Mouse (Mus musculus) forebrain, embryonic 10.5 days (tissue): ENCODE data around the gene Tagln2. TPM values are rescaled to one million over a fixed set of nuclear protein-coding genes. Genes with fewer than 3 reads are reported as not detected.

Experiments used
- DNase-seq: peaks from one replicate; pipeline ENCODE4 v3.0.0-alpha.2; 2017; ENCODE audit warnings: low spot score; ENCODE audit errors: extremely low spot score
- H3K27ac ChIP-seq: fragments of 300-500 bp; sonication (generic); 2 replicates; pipeline ENCODE4 v1.5.1; 2016; ENCODE audit warnings: mild to moderate bottlenecking
- H3K27me3 ChIP-seq: fragments of 300-500 bp; sonication (generic); 2 replicates; pipeline ENCODE4 v1.6.1; 2016; ENCODE audit warnings: mild to moderate bottlenecking; ENCODE audit not compliant: poor library complexity, severe bottlenecking
- H3K36me3 ChIP-seq: fragments of 300-500 bp; sonication (generic); replicated peaks from 2 replicates; pipeline ENCODE4 v1.6.1; 2016; ENCODE audit warnings: mild to moderate bottlenecking, moderate library complexity
- H3K4me1 ChIP-seq: fragments of 300-500 bp; sonication (generic); 2 replicates; pipeline ENCODE4 v1.6.1; 2016
- H3K4me3 ChIP-seq: fragments of 300-500 bp; sonication (generic); 2 replicates; pipeline ENCODE4 v1.5.1; 2016; ENCODE audit warnings: mild to moderate bottlenecking, moderate library complexity
- H3K9me3 ChIP-seq: fragments of 300-500 bp; sonication (generic); 2 replicates; pipeline ENCODE4 v1.6.1; 2016; ENCODE audit warnings: mild to moderate bottlenecking, moderate library complexity
- WGBS: fragments of 180-500 bp; shearing (Covaris S2); methylation state at CpG from one replicate; pipeline ENCODE4 v1.1.7; 2016; 5-methylcytosine and 5-hydroxymethylcytosine counted together
- polyA plus RNA-seq: library from polyadenylated mRNA; unstranded; fragments of >200 nt; fragmentation: Nextera tagmentation; extraction: Ambion mirVana; gene quantifications from 2 replicates; pipeline ENCODE4 v1.2.1, GENCODE M21; 2016

The Tagln2 gene
- polyA plus RNA-seq, 1 experiment from 2014 or later = 71.1 TPM

- no peaks in the 10 kb centered on the region for H3K9me3 ChIP-seq
- no peak overlapping the region for H3K4me3 ChIP-seq
- no peak for DNase-seq
- 79% methylated on average over 11 of the region's 11 CpGs for WGBS
- no peaks in the 10 kb centered on the region for H3K36me3 ChIP-seq
- H3K4me1 ChIP-seq = no peaks in the 10 kb centered on the region
- H3K27ac ChIP-seq = no peak overlapping the region
- no peaks in the 10 kb centered on the region for H3K27me3 ChIP-seq
These were observed 31.5 kb upstream of the Tagln2 start for GRCm38 (mm10) chr1:172468301-172468877.

DNA sequence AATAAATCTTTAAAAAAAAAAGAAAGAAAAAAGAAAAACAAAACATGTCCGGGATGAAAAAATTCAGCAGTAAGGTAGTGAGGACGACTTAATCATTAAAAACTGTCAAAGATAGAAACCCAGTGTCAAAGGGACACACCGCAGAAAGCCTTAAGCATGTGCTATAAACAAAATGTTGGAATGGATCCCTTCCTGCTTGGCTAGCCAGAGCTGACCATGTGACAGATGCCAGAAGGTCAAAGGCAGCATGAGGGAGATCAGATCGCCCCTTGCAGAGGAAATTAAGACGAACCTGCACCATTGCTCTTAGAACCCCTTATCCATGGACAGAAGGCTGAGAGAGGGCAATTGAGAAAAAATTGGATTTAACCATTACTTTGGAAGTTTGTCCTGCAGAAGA is 30.5 kb upstream of the Tagln2 start:
- no peaks in the 10 kb centered on the region for H3K9me3 ChIP-seq
- H3K4me1 ChIP-seq = no peaks in the 10 kb centered on the region
- 90% methylated on average over 5 of the region's 5 CpGs for WGBS
- H3K27me3 ChIP-seq = no peaks in the 10 kb centered on the region
- H3K4me3 ChIP-seq = no peak overlapping the region
- H3K27ac ChIP-seq = no peak overlapping the region
- H3K36me3 ChIP-seq = no peaks in the 10 kb centered on the region
- no peak for DNase-seq

DNA sequence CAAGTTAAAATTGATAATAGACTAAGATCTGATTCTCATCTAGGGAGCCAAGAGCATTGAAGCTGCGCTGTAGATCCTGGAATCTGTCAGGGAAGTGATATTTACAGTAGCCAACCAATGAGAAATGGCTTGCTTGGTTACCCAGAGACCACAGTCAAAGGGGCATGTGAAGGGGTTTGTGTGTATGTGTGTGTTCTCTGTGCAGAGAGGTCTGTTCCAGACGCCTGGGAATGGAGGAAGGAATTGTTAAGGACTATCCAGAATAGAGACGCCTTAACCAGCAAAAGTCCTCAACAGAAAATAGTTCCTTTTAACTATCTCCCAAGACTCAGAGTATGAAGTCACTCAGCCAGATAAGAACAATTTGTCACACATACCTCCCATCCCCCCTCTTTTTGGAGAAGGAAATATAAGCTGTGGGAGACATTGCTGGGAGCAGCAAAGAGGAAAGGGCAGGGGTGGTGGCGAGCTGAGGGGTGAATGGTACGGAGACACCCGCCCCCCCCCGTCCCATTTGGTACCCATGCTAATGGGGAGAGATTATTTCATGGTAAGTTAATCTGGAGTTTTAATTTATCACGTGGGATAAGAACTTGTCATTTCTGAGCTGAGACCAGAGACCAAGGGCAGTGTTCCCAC is 29.9 kb upstream of the Tagln2 start:
- no peak overlapping the region for H3K4me3 ChIP-seq
- 73% methylated on average over 8 of the region's 8 CpGs for WGBS
- DNase-seq = no peak
- H3K27ac ChIP-seq = no peak overlapping the region
- H3K36me3 ChIP-seq = no peaks in the 10 kb centered on the region
- no peaks in the 10 kb centered on the region for H3K27me3 ChIP-seq
- no peaks in the 10 kb centered on the region for H3K4me1 ChIP-seq
- no peaks in the 10 kb centered on the region for H3K9me3 ChIP-seq

GRCm38 (mm10) chr1:172472909-172473308 is 26.9 kb upstream of the Tagln2 start:
- no peaks in the 10 kb centered on the region for H3K9me3 ChIP-seq
- H3K36me3 ChIP-seq = no peaks in the 10 kb centered on the region
- H3K27me3 ChIP-seq = no peaks in the 10 kb centered on the region
- H3K4me1 ChIP-seq = no peaks in the 10 kb centered on the region
- no peak overlapping the region for H3K27ac ChIP-seq
- DNase-seq = no peak
- no peak overlapping the region for H3K4me3 ChIP-seq

DNA sequence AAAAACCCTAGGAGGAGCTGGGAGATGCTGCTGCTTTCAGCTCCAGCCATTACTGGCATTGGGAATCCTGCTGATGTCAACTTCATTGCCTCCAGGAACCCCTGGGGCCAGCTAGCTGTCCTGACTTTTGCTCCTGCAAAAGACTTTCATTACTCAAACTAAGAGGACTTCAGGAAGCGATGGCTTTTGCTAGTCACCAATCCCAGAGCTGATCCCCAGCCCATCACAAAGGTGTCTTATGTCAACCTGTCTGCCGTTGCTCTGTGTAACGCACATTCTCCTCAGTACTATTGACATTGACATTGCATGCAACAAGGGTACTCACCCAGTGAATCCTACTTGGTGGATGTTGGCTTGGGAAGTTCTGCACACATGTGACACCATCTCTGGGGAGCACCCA is 25.7 kb upstream of the Tagln2 start:
- no peak for DNase-seq
- WGBS = 86% methylated on average over 3 of the region's 3 CpGs
- H3K9me3 ChIP-seq = no peaks in the 10 kb centered on the region

DNA sequence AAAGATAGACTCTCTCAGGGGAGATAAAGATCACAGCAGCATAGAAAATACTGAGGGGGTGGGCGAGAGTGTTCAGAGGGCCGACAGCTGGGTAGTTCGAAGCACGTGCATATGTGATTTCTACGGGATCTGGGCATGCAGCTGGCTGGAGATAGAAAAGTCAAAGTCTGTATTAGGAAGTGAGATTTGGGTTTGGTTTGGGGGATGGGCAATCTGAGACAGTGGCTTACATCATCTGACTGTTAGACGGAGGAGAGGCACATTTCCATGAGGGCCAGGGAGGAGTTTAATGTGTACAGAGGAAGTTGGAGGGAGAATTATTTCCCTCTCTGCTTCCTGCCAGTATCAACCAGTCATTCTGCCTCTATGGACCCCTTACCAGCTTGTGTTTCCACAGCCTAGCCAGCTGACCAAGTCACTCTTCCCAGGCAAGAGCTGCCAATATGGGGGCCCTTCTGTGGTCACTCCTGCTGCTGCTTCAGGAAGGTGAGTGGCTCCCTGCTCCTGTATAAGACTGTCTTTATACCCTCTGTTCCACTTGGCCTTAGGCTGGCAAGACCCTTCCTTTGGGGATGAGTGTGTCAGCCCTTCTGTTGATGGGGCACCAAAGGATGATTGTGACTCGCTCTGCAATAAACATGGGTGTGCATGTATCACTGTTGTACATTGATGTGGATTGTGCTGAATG is 24.6 kb upstream of the Tagln2 start, which contains the start of gene Slamf9:
Gene Slamf9, plus strand, starts transcription at position 305 of the 688 bp plus-strand sequence.
- Histone ChIP-seq H3K27me3 (peaks cover 9% of the 10 kb centered on the region; the same call in 1 of the 2 replicates), H3K4me1 (no peaks in the 10 kb centered on the region), H3K27ac (no peak within 1 kb of the TSS), H3K9me3 (no peaks in the 10 kb centered on the region), H3K4me3 (no peak within 1 kb of the TSS), H3K36me3 (no peaks in the 10 kb centered on the region)
- DNase-seq = no peak
- 86% methylated on average over 7 of the region's 7 CpGs for WGBS

More for the DNA sequence above, 25.7 kb upstream of the Tagln2 start:
- Histone ChIP-seq H3K36me3 (no peaks in the 10 kb centered on the region), H3K27me3 (no peaks in the 10 kb centered on the region), H3K27ac (no peak overlapping the region), H3K4me3 (no peak overlapping the region), H3K4me1 (no peaks in the 10 kb centered on the region)

- no peak for DNase-seq
- WGBS = 78% methylated on average over 5 of the region's 5 CpGs
- H3K4me3 ChIP-seq = no peak overlapping the region
- no peaks in the 10 kb centered on the region for H3K36me3 ChIP-seq
- H3K27me3 ChIP-seq = peaks cover 21% of the 10 kb centered on the region
- no peaks in the 10 kb centered on the region for H3K9me3 ChIP-seq
- H3K27ac ChIP-seq = no peak overlapping the region
- H3K4me1 ChIP-seq = peaks cover 23% of the 10 kb centered on the region
These were observed 21.8 kb upstream of the Tagln2 start for GRCm38 (mm10) chr1:172478020-172478419.

GRCm38 (mm10) chr1:172480376-172480775 is 19.5 kb upstream of the Tagln2 start:
- 92% methylated on average over 4 of the region's 4 CpGs for WGBS
- DNase-seq = no peak
- H3K4me3 ChIP-seq = no peak overlapping the region
- H3K36me3 ChIP-seq = peaks cover 14% of the 10 kb centered on the region
- H3K27me3 ChIP-seq = peaks cover 21% of the 10 kb centered on the region
- no peak overlapping the region for H3K27ac ChIP-seq
- no peaks in the 10 kb centered on the region for H3K9me3 ChIP-seq
- H3K4me1 ChIP-seq = peaks cover 46% of the 10 kb centered on the region

DNA sequence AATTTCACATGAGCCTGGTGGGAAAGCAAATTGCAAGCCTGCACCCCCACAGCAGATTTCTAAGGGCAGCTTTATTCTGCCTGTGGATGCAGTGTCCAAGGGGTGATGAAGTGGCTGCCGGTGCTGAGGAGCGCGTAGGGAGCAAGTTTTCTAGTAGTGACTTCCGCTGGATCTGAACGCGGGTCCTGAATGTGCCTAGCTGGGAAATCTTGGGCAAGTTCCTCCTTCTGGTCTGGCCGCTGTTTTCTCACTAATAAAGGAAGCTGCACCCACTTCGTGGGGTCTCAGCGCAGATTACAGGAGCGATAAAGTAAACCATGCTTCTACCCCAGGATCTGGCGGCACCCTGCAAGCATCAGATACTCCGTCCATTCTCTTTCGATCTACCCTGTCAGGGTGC is 18.7 kb upstream of the Tagln2 start:
- peak overlapping the region; percentile 91 for H3K27ac ChIP-seq
- 16% methylated on average over 13 of the region's 13 CpGs for WGBS
- H3K9me3 ChIP-seq = no peaks in the 10 kb centered on the region
- peaks cover 21% of the 10 kb centered on the region for H3K27me3 ChIP-seq
- H3K36me3 ChIP-seq = peaks cover 19% of the 10 kb centered on the region
- H3K4me3 ChIP-seq = peak overlapping the region; percentile 77
- peaks cover 54% of the 10 kb centered on the region for H3K4me1 ChIP-seq
- no peak for DNase-seq

DNA sequence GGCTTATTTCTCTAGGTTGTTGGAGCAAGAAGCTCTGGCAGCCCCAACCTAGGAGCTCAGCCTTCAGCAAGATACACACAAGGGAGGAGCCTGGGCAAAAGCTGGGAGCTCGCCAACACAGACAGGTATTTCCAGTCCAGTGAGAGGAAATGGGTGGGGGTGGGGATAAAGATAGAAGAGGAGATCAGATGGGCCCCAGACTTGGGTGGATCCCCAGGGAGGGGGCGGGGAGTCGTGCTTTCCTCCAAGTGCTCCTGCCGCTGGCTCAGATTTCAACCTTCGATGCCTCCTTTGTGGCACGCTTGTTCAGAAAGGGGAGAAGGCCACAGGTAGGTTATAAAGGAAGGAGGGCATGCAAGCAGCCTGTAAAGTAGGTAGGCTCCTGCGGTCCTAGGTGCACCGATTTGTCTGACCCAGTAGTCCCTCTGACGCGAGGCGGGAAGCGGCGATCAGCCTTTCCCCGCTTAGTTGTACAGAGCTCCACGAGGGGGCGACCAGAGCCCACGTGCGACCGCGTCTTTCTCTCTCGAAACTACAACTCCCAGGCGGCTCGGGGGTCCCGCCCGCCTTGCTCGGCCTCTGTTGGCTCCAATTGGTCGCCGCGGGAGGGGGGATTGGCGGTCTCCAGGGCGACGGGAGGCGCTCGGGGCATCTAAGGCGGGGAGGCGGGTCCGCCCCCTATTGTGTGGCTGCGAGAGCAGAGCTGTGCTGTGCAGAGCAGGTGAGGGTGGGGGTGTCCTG is 18.1 kb upstream of the Tagln2 start, which contains the start of gene Igsf9:
Gene Igsf9, plus strand, starts transcription at position 249 of the 741 bp plus-strand sequence.
- Histone ChIP-seq H3K4me1 (peaks cover 60% of the 10 kb centered on the region), H3K27ac (peak within 1 kb of the TSS; percentile 91), H3K36me3 (peaks cover 20% of the 10 kb centered on the region), H3K27me3 (peaks cover 21% of the 10 kb centered on the region), H3K9me3 (no peaks in the 10 kb centered on the region), H3K4me3 (peak within 1 kb of the TSS; percentile 77)
- peak; percentile 96 for DNase-seq
- WGBS = under 1% methylated on average over 38 of the region's 38 CpGs

- Histone ChIP-seq H3K9me3 (no peaks in the 10 kb centered on the region), H3K4me3 (peak overlapping the region; percentile 77), H3K27me3 (peaks cover 21% of the 10 kb centered on the region), H3K36me3 (peaks cover 30% of the 10 kb centered on the region), H3K4me1 (peaks cover 70% of the 10 kb centered on the region), H3K27ac (peak overlapping the region; percentile 91)
- DNase-seq = no peak
- under 1% methylated on average over 12 of the region's 12 CpGs for WGBS
These were observed 17.1 kb upstream of the Tagln2 start for GRCm38 (mm10) chr1:172482518-172483360.

DNA sequence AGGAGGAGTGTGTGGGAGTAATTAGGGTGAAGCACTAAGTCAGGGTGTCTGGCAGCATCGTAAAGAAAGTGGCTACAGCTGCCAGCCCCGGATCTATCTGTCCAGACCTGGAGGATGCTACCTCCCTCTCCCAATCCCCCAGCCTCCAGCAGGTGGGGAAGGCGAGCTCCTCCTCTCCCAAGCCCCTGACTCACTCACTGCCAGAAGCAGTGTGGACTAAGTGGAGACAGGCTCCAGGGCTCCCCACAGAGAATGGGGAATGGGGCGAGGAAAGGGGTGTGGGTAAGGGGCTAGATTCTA is 16.5 kb upstream of the Tagln2 start:
- no peak for DNase-seq
- Histone ChIP-seq H3K9me3 (no peaks in the 10 kb centered on the region), H3K36me3 (peaks cover 36% of the 10 kb centered on the region), H3K27ac (peak overlapping the region; percentile 91), H3K27me3 (peaks cover 21% of the 10 kb centered on the region), H3K4me1 (peaks cover 76% of the 10 kb centered on the region), H3K4me3 (peak overlapping the region; percentile 77)
- 7% methylated on average over 4 of the region's 4 CpGs for WGBS
